Mouse (Mus musculus) layer of hippocampus, adult 9-11 months (tissue): ENCODE measurements at regions not wholly inside any gene's neighbourhood (a gene's known extent, or its start where the extent isn't known, plus 50 kb on each side); places are given as distances from the start of the nearest gene placed in this dataset.
"Not testable (repeated sequence)": the region's sequence is repeated elsewhere in the genome, so short reads cannot be mapped to it uniquely, and the experiment has no call there.

Experiments
- DNase-seq: peaks from one replicate; pipeline ENCODE4 v3.0.0; 2022

- no peak for DNase-seq
Measured at GRCm38 (mm10) chr8:113916649-113917048, 68.1 kb upstream of the Adamts18 start.

- no peak for DNase-seq
Measured at GRCm38 (mm10) chr8:113917197-113917596, 68.7 kb upstream of the Adamts18 start.

- DNase-seq: peak; percentile 38
Measured at GRCm38 (mm10) chr8:113920306-113920705, 71.8 kb upstream of the Adamts18 start.

GRCm38 (mm10) chr8:113923381-113923780 is 74.8 kb upstream of the Adamts18 start:
- DNase-seq: no peak

- DNase-seq: no peak
Measured at GRCm38 (mm10) chr8:113953721-113954120, 105.2 kb upstream of the Adamts18 start.

- no peak for DNase-seq
Measured at GRCm38 (mm10) chr8:113956439-113957043, 108.0 kb upstream of the Adamts18 start.

GRCm38 (mm10) chr8:113957821-113958220 is 109.3 kb upstream of the Adamts18 start:
- DNase-seq: no peak

- no peak for DNase-seq
Measured at GRCm38 (mm10) chr8:113975810-113976209, 127.3 kb upstream of the Adamts18 start.

GRCm38 (mm10) chr8:113976626-113977025 is 128.1 kb upstream of the Adamts18 start:
- DNase-seq: no peak

GRCm38 (mm10) chr8:113977072-113977471 is 128.5 kb upstream of the Adamts18 start:
- DNase-seq: no peak

- DNase-seq: no peak
Measured at GRCm38 (mm10) chr8:113978946-113979345, 130.4 kb upstream of the Adamts18 start.

GRCm38 (mm10) chr8:113979837-113980236 is 131.3 kb upstream of the Adamts18 start:
- no peak for DNase-seq

GRCm38 (mm10) chr8:113981339-113981738 is 132.8 kb upstream of the Adamts18 start:
- DNase-seq: no peak

GRCm38 (mm10) chr8:113984845-113985244 is 136.3 kb upstream of the Adamts18 start:
- DNase-seq: peak; percentile 10

- DNase-seq: no peak
Measured at GRCm38 (mm10) chr8:113985471-113985870, 136.9 kb upstream of the Adamts18 start.

- DNase-seq: no peak
Measured at GRCm38 (mm10) chr8:113985948-113986347, 137.4 kb upstream of the Adamts18 start.

GRCm38 (mm10) chr8:113990718-113991117 is 142.2 kb upstream of the Adamts18 start:
- DNase-seq: no peak

- no peak for DNase-seq
Measured at GRCm38 (mm10) chr8:113998881-113999280, 134.5 kb upstream of the Nudt7 start.

GRCm38 (mm10) chr8:114001674-114002073 is 131.7 kb upstream of the Nudt7 start:
- no peak for DNase-seq

- DNase-seq: no peak
Measured at GRCm38 (mm10) chr8:114004436-114004835, 128.9 kb upstream of the Nudt7 start.

GRCm38 (mm10) chr8:114006587-114006986 is 126.8 kb upstream of the Nudt7 start:
- DNase-seq: no peak

GRCm38 (mm10) chr8:114007103-114007502 is 126.3 kb upstream of the Nudt7 start:
- peak; percentile 28 for DNase-seq

GRCm38 (mm10) chr8:114018364-114018763 is 115.0 kb upstream of the Nudt7 start:
- DNase-seq: no peak

- DNase-seq: not testable (repeated sequence)
Measured at GRCm38 (mm10) chr8:114030141-114030540, 103.2 kb upstream of the Nudt7 start.

- no peak for DNase-seq
Measured at GRCm38 (mm10) chr8:114052426-114052825, 80.9 kb upstream of the Nudt7 start.
